Mouse (Mus musculus) splenic B cell, adult 2 months (primary cell): ENCODE results near the gene Fam20a.

Experiments used
- DNase-seq: peaks from one replicate; pipeline ENCODE4 v3.0.0-alpha.2; 2011; ENCODE audit warnings: low read depth, low spot score
- H3K27me3 ChIP-seq: 2 replicates; pipeline ENCODE4 v1.6.1; 2012; ENCODE audit warnings: mild to moderate bottlenecking, low read length, moderate library complexity, mixed read lengths; ENCODE audit not compliant: control insufficient read depth, poor library complexity, insufficient read depth, severe bottlenecking
- H3K36me3 ChIP-seq: 2 replicates; pipeline ENCODE4 v1.6.1; 2012; ENCODE audit warnings: mild to moderate bottlenecking, low read length, moderate library complexity, mixed read lengths; ENCODE audit not compliant: control insufficient read depth, poor library complexity, insufficient read depth, severe bottlenecking

Fam20a gene

DNA sequence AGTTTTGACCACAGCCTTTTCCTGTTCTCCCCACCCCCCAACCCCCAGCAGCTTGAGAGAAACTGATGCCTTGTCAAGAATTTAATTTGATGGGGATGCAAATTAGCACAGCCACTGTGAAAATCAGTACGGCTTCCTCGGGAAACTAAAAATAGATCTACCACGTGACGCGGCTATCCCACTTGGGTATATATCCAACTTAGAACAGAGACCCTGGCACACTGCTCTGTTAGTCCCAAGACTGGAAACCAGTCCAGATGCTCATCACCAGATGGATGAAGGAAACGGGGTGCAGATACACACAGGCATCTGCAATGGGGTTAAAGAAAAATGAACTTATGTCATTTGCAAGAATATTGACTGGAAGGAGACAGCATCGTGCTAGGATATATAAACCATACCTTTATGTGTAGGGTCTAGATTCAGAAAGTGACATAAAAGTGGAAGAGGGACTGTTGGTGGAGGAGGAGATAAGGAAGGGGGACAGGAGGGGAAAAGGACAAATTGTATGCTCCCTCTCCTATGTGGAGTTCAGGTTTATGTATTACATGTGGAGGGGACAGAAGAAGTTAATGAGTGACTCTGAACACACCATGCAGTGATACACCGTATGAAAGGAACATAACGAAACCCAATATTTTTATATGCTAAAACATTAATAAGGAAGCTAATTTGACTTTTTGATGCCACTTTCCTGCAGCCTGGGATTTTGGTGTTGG is 16.6 kb downstream of the Fam20a start:
- Histone ChIP-seq H3K27me3 (no peaks in the 10 kb centered on the region), H3K36me3 (no peaks in the 10 kb centered on the region)
- DNase-seq, result no peak

DNA sequence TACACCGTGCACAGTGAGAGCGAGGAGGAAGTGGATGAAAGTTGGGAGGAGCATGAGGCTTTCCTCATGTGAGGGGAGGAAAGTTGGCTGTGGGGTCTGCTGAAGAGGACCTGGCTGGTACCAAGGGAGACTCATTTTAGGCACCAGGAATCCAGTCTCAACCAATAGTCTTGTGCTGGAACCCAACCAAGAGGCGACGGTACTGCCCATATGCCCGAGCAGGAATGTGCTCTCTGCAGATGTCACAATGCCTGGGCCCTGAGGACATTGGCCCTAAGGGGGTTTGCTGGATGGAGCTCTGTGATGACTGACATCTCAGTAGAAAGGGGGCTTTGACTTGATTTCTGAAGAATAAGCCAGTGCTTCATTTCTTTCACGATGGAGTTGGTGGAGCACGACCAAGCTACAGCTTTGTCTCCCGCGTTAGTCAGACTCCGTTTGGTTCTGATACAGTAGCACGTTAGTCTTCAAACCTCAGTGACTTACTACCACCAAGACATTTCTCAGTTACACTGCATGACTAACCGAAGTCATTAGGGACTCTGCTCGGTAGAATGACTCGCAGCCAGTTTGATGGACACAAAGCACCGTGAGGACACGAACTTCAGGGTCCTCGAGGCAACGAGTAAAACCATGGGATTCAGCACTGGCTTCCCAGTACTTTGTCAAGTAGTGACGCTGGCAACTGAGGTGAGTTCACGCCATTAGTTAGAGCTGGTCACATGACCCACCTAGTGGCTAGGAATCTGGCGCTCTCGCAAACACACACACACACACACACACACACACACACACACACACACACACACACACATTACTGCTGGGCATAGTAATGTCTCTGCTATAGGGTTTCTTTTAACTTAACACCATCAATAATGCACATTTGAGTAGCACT is 17.5 kb downstream of the Fam20a start:
- no peaks in the 10 kb centered on the region for H3K27me3 ChIP-seq
- DNase-seq, result no peak
- H3K36me3 ChIP-seq, result no peaks in the 10 kb centered on the region

DNA sequence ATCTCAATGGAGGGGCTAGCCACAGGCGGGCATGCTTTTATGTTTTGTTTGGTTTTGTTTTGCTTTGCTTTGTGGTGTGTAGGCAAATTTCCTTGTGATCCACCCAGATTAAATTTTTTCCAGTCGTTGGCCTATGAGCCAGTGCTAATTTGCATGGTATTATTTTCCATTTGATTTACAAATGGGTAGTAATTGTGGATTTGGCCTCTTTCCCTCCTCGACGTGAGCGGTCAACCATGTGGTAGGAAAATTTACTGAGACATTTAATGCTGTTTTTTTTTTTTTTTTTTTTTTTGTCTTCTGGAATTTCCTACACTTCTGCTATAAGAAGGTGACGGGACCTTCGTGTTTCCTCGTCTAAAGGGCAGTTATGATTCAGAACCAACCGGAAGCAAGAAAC is 18.2 kb downstream of the Fam20a start:
- H3K36me3 ChIP-seq, result no peaks in the 10 kb centered on the region
- no peak for DNase-seq
- no peaks in the 10 kb centered on the region for H3K27me3 ChIP-seq

DNA sequence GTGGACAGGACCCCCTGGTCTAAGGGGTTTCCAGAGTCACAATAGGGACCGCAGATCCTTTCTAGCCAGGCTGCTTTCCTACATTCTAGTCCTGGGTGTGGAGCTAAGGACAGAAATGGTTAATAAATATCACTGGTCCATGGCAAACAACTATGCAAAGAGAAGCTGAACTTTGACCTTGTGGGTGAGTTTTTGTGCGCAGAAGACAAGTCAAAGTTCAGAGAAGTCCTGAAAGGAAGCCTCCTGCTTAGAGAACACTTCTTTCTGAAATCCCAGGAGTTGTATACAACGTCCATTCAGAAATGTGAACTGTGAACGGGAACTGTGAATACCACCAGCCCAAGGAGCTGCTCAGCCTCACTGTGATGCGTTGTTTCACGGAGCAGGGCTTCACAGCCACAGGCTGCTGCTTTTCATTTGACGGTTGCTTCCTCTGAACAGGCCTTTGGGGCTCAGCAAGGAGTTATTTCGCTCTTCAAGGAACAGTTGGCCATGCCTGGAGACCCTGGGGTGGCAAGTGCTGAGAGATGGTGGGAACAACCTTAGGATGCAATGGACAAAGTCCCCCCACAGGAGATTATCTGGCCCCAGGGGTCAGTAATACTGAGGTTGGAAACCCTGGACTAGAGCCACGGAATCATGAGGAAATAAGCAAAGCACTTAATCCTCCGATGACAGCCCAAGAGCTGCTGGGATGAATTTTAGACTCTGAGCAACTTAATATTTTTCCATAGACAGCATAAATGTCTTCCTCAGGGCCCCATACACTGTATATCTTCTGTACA is 19.9 kb downstream of the Fam20a start:
- no peak for DNase-seq
- no peaks in the 10 kb centered on the region for H3K27me3 ChIP-seq
- no peaks in the 10 kb centered on the region for H3K36me3 ChIP-seq

GRCm38 (mm10) chr11:109700761-109701160 is 21.3 kb downstream of the Fam20a start:
- no peaks in the 10 kb centered on the region for H3K36me3 ChIP-seq
- no peak for DNase-seq

DNA sequence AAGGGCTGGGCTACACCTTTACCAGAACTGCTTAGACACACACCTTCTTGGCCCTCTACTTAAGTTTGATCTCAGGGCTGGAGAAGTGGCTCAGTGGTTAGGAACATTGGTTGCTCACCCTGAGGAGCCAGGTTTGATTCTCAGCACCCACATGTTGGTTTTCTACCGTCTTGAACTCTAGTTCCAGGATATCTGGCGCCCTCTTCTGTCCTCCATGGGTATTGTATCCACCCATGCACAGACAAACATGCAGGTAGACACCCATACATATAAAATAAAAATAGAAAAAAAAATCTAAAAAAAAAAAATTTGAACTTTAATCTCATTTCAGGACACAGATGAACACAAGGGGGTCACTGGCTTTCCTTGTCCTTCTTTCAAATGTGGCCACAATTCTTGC is 22.3 kb downstream of the Fam20a start:
- Histone ChIP-seq H3K36me3 (no peaks in the 10 kb centered on the region), H3K27me3 (no peaks in the 10 kb centered on the region)
- peak; percentile 11 for DNase-seq

More at GRCm38 (mm10) chr11:109700761-109701160, 21.3 kb downstream of the Fam20a start:
- H3K27me3 ChIP-seq, result no peaks in the 10 kb centered on the region

- H3K27me3 ChIP-seq, result no peaks in the 10 kb centered on the region
Measured at GRCm38 (mm10) chr11:109698740-109699139, 23.3 kb downstream of the Fam20a start.

GRCm38 (mm10) chr11:109697089-109697643 is 24.9 kb downstream of the Fam20a start:
- DNase-seq, result no peak
- Histone ChIP-seq H3K36me3 (no peaks in the 10 kb centered on the region), H3K27me3 (no peaks in the 10 kb centered on the region)

More at GRCm38 (mm10) chr11:109698740-109699139, 23.3 kb downstream of the Fam20a start:
- H3K36me3 ChIP-seq, result no peaks in the 10 kb centered on the region
- DNase-seq, result no peak

- H3K36me3 ChIP-seq, result no peaks in the 10 kb centered on the region
- DNase-seq, result no peak
- no peaks in the 10 kb centered on the region for H3K27me3 ChIP-seq
Measured at GRCm38 (mm10) chr11:109696519-109696918, 25.6 kb downstream of the Fam20a start.

DNA sequence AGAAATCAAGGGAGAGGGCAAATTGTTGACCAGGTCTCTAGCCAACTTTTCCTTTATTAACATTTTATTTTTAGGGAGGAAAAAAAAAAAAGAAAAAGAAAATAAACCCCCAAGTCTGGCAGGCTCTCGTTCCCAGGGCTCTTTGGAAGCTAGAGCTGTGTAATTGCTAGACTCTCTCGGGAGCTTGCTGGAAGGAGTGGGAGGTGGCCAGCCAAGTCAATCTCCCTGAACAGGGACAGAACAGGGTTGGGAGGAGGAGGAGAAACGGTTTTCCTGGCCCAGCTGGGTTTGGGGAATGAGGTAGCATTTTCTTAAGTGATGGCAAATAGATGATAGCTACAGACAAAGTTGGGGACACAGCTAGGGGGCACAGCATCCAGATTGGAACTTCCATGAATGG is 29.3 kb downstream of the Fam20a start:
- H3K36me3 ChIP-seq, result no peaks in the 10 kb centered on the region
- H3K27me3 ChIP-seq, result no peaks in the 10 kb centered on the region
- no peak for DNase-seq

DNA sequence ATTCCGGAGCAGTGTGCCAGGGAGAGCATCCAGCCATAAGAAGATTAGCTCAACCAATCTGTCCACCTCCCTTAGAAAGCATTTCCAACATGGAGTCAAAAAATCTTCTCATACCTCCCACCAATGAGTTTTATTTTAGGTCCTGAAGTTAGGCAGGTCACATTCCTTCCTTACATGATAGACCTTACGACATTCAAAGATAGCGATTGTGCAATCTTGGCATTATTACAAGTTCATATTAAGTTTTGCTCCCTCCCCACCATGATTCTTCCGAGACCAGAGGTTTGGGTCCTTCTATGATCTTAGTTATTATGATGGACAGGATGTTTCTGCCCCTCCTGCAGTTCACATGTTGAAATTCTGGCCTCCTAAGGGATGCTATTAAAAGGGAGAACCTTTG is 32.5 kb downstream of the Fam20a start:
- no peak for DNase-seq
- no peaks in the 10 kb centered on the region for H3K36me3 ChIP-seq
- H3K27me3 ChIP-seq, result no peaks in the 10 kb centered on the region

- H3K27me3 ChIP-seq, result no peaks in the 10 kb centered on the region
Measured at GRCm38 (mm10) chr11:109682221-109682620, 39.9 kb downstream of the Fam20a start.

GRCm38 (mm10) chr11:109681556-109681955 is 40.5 kb downstream of the Fam20a start:
- no peaks in the 10 kb centered on the region for H3K27me3 ChIP-seq
- H3K36me3 ChIP-seq, result no peaks in the 10 kb centered on the region
- no peak for DNase-seq

More at GRCm38 (mm10) chr11:109682221-109682620, 39.9 kb downstream of the Fam20a start:
- H3K36me3 ChIP-seq, result no peaks in the 10 kb centered on the region
- no peak for DNase-seq

DNA sequence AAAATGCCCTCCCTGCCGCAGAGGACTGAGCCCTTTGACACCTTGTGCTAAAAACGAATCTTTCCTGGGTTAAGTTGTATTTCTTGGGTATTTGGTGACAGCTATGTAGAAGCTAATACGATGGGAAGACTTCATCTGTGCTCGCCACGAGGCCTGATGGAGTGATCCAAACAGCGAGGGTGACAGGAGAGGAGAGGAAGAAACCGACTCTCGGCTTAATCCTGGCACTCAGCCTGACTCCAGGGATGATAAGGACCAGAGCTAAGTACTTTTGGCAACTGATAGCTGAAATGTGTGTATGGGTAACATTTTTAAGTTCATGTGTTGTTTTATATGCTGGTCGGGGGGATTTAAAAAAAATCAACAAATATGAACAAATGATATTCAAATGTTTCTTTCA is 41.1 kb downstream of the Fam20a start:
- H3K27me3 ChIP-seq, result no peaks in the 10 kb centered on the region
- H3K36me3 ChIP-seq, result no peaks in the 10 kb centered on the region
- no peak for DNase-seq
